Mouse (Mus musculus) embryonic facial prominence, embryonic 14.5 days (tissue): Measurements from ENCODE around the gene H2-K1. TPM values are rescaled to one million over a fixed set of nuclear protein-coding genes. Genes with fewer than 3 reads are reported as not detected.

ENCODE experiments used
- ATAC-seq: fragments of 200-750 bp; cut with Nextera tagmentation; 2 replicates; pipeline ENCODE4 v1.8.0; 2017; ENCODE audit warnings: low read depth, moderate number of reproducible peaks, moderate TSS enrichment
- DNase-seq: peaks from one replicate; pipeline ENCODE4 v3.0.0-alpha.2; 2015; ENCODE audit warnings: low spot score
- H3K27ac ChIP-seq: fragments of 300-500 bp; sonication (generic); replicated peaks from 2 replicates; pipeline ENCODE4 v1.5.1; 2014; ENCODE audit warnings: low read depth, mild to moderate bottlenecking, low read length, moderate library complexity
- H3K27me3 ChIP-seq: fragments of 300-500 bp; sonication (generic); replicated peaks from 2 replicates; pipeline ENCODE4 v1.6.1; 2014; ENCODE audit warnings: low read length; ENCODE audit not compliant: control insufficient read depth, insufficient read depth
- H3K36me3 ChIP-seq: fragments of 300-500 bp; sonication (generic); 2 replicates; pipeline ENCODE4 v1.6.1; 2014; ENCODE audit warnings: low read length, mixed read lengths; ENCODE audit not compliant: control insufficient read depth, insufficient read depth
- H3K4me1 ChIP-seq: fragments of 300-500 bp; sonication (generic); 2 replicates; pipeline ENCODE4 v1.6.1; 2014; ENCODE audit warnings: antibody characterized with exemption, low read length; ENCODE audit not compliant: control insufficient read depth, insufficient read depth
- H3K4me2 ChIP-seq: fragments of 300-500 bp; sonication (generic); 2 replicates; pipeline ENCODE4 v1.6.1; 2014; ENCODE audit warnings: low read depth, mild to moderate bottlenecking, low read length, moderate library complexity, mixed read lengths
- H3K4me3 ChIP-seq: fragments of 300-500 bp; sonication (generic); 2 replicates; pipeline ENCODE4 v1.5.1; 2014; ENCODE audit warnings: low read depth, mild to moderate bottlenecking, low read length
- H3K9ac ChIP-seq: fragments of 300-500 bp; sonication (generic); 2 replicates; pipeline ENCODE4 v1.6.1; 2014; ENCODE audit warnings: low read depth, mild to moderate bottlenecking, low read length, moderate library complexity, mixed read lengths
- H3K9me3 ChIP-seq: fragments of 300-500 bp; sonication (generic); 2 replicates; pipeline ENCODE4 v1.6.1; 2016; ENCODE audit warnings: low read length; ENCODE audit not compliant: control insufficient read depth
- WGBS: fragments of 180-500 bp; shearing (Covaris S2); extraction: QIAGEN DNeasy Blood & Tissue Kit; methylation state at CpG from one replicate; pipeline ENCODE4 v1.1.7; 2014; 5-methylcytosine and 5-hydroxymethylcytosine counted together
- polyA plus RNA-seq: library from polyadenylated mRNA; unstranded; fragments of >200 nt; fragmentation: Nextera tagmentation; extraction: Ambion mirVana; gene quantifications from 2 replicates; pipeline ENCODE4 v1.2.1, GENCODE M21; 2014

H2-K1 gene
- polyA plus RNA-seq, 1 experiment from 2014 or later = 30.8 TPM

- WGBS = 94% methylated on average over 11 of the region's 11 CpGs
- Histone ChIP-seq H3K4me2 (no peak overlapping the region), H3K36me3 (peaks cover 60% of the 10 kb centered on the region), H3K4me3 (no peak overlapping the region), H3K9me3 (no peaks in the 10 kb centered on the region), H3K27me3 (no peaks in the 10 kb centered on the region), H3K9ac (no peak overlapping the region), H3K4me1 (peaks cover 14% of the 10 kb centered on the region; the same call in 1 of the 2 replicates), H3K27ac (no peak overlapping the region)
- DNase-seq (no peak), ATAC-seq (no peak)
Measured at GRCm38 (mm10) chr17:33958451-33958850, 41.7 kb downstream of the H2-K1 start.

GRCm38 (mm10) chr17:33957493-33957892 is 42.7 kb downstream of the H2-K1 start:
- WGBS = 65% methylated on average over 6 of the region's 6 CpGs
- H3K9ac ChIP-seq = no peak overlapping the region

GRCm38 (mm10) chr17:33956336-33956735 is 43.8 kb downstream of the H2-K1 start:
- peaks cover 29% of the 10 kb centered on the region for H3K4me1 ChIP-seq
- no peaks in the 10 kb centered on the region for H3K27me3 ChIP-seq
- H3K9ac ChIP-seq = peak overlapping the region; percentile 77
- H3K4me3 ChIP-seq = peak overlapping the region; percentile 99
- H3K27ac ChIP-seq = peak overlapping the region; percentile 82
- H3K36me3 ChIP-seq = peaks cover 60% of the 10 kb centered on the region
- WGBS = 8% methylated on average over 10 of the region's 10 CpGs
- no peaks in the 10 kb centered on the region for H3K9me3 ChIP-seq
- DNase-seq (no peak), ATAC-seq (no peak)
- peak overlapping the region; percentile 80 for H3K4me2 ChIP-seq

More at GRCm38 (mm10) chr17:33957493-33957892, 42.7 kb downstream of the H2-K1 start:
- Histone ChIP-seq H3K4me2 (no peak overlapping the region), H3K9me3 (no peaks in the 10 kb centered on the region), H3K4me1 (peaks cover 22% of the 10 kb centered on the region), H3K4me3 (no peak overlapping the region), H3K27ac (no peak overlapping the region), H3K27me3 (no peaks in the 10 kb centered on the region), H3K36me3 (peaks cover 60% of the 10 kb centered on the region)
- ATAC-seq (no peak), DNase-seq (no peak)

- Histone ChIP-seq H3K27me3 (no peaks in the 10 kb centered on the region), H3K36me3 (peaks cover 54% of the 10 kb centered on the region), H3K9ac (peak within 1 kb of the TSS; percentile 98), H3K4me3 (peak within 1 kb of the TSS; percentile 99), H3K9me3 (no peaks in the 10 kb centered on the region), H3K4me2 (peak within 1 kb of the TSS; percentile 80), H3K4me1 (peaks cover 30% of the 10 kb centered on the region), H3K27ac (peak within 1 kb of the TSS; percentile 94)
- peak; percentile 99 for DNase-seq
- WGBS = under 1% methylated on average over 48 of the region's 50 CpGs
- ATAC-seq = peak; percentile 86
Measured at GRCm38 (mm10) chr17:33955555-33956214, 44.5 kb downstream of the H2-K1 start, which contains the start of the genes Vps52 and Rps18. Vps52 (plus strand) TSS chr17:33955812. Rps18 (minus strand) TSS chr17:33956001.

- Histone ChIP-seq H3K36me3 (peaks cover 50% of the 10 kb centered on the region), H3K4me1 (peaks cover 30% of the 10 kb centered on the region), H3K27ac (peak overlapping the region; percentile 94), H3K4me3 (peak overlapping the region; percentile 99), H3K27me3 (no peaks in the 10 kb centered on the region), H3K9ac (peak overlapping the region; percentile 98), H3K9me3 (no peaks in the 10 kb centered on the region), H3K4me2 (peak overlapping the region; percentile 80)
- DNase-seq = peak; percentile 18
- peak; percentile 10 for ATAC-seq
- WGBS = under 1% methylated on average over 31 of the region's 33 CpGs
Measured at GRCm38 (mm10) chr17:33954646-33955554, 45.2 kb downstream of the H2-K1 start.

- no peaks in the 10 kb centered on the region for H3K27me3 ChIP-seq
- peak overlapping the region; percentile 98 for H3K9ac ChIP-seq
- peaks cover 50% of the 10 kb centered on the region for H3K36me3 ChIP-seq
- H3K4me1 ChIP-seq = peaks cover 30% of the 10 kb centered on the region
- ATAC-seq (no peak), DNase-seq (no peak)
- no peaks in the 10 kb centered on the region for H3K9me3 ChIP-seq
- H3K27ac ChIP-seq = peak overlapping the region; percentile 94; the same call in 1 of the 2 replicates
- WGBS = 30% methylated on average over 5 of the region's 5 CpGs
- peak overlapping the region; percentile 99 for H3K4me3 ChIP-seq
- peak overlapping the region; percentile 80 for H3K4me2 ChIP-seq
Measured at GRCm38 (mm10) chr17:33953961-33954565, 46.1 kb downstream of the H2-K1 start.

- 82% methylated on average over 3 of the region's 3 CpGs for WGBS
- H3K9ac ChIP-seq = peak overlapping the region; percentile 98; the same call in 1 of the 2 replicates
- no peak overlapping the region for H3K27ac ChIP-seq
Measured at GRCm38 (mm10) chr17:33953310-33953709, 46.8 kb downstream of the H2-K1 start.

GRCm38 (mm10) chr17:33952879-33953278 is 47.3 kb downstream of the H2-K1 start:
- Histone ChIP-seq H3K4me1 (peaks cover 30% of the 10 kb centered on the region), H3K4me3 (0 out of 2 replicates have a peak overlapping the region, but pooled peaks have one; percentile 0), H3K9me3 (no peaks in the 10 kb centered on the region), H3K27ac (0 out of 2 replicates have a peak overlapping the region, but pooled peaks have one; percentile 8), H3K4me2 (peak overlapping the region; percentile 80), H3K9ac (peak overlapping the region; percentile 98), H3K27me3 (no peaks in the 10 kb centered on the region), H3K36me3 (peaks cover 51% of the 10 kb centered on the region)
- 85% methylated on average over 4 of the region's 4 CpGs for WGBS
- no peak for DNase-seq
- ATAC-seq = no peak

More at GRCm38 (mm10) chr17:33953310-33953709, 46.8 kb downstream of the H2-K1 start:
- H3K4me2 ChIP-seq = peak overlapping the region; percentile 80
- ATAC-seq = no peak
- H3K4me1 ChIP-seq = peaks cover 30% of the 10 kb centered on the region
- H3K4me3 ChIP-seq = peak overlapping the region; percentile 99; the same call in 1 of the 2 replicates
- no peaks in the 10 kb centered on the region for H3K27me3 ChIP-seq
- H3K9me3 ChIP-seq = no peaks in the 10 kb centered on the region
- no peak for DNase-seq
- peaks cover 52% of the 10 kb centered on the region for H3K36me3 ChIP-seq
